Mouse (Mus musculus): ENCODE measurements around the gene Ssc5d.

Gene Ssc5d

DNA sequence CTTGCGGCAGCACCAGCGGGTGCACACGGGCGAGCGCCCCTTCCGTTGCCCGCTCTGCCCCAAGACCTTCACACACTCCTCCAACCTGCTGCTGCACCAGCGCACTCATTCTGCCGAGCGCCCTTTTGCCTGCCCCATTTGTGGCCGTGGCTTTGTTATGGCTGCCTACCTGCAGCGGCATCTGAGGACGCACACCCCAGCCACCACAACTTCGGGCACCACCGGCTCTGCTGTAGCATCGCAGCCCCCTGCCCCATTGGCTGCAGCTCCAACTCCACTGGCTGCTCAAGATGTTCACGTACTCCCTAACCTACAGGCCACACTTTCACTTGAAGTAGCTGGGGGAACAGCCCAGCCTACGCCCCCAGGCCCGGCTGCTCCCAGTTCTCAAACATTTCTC, 5.1 kb upstream of the Ssc5d start:
- no peak for DNase-seq

DNA sequence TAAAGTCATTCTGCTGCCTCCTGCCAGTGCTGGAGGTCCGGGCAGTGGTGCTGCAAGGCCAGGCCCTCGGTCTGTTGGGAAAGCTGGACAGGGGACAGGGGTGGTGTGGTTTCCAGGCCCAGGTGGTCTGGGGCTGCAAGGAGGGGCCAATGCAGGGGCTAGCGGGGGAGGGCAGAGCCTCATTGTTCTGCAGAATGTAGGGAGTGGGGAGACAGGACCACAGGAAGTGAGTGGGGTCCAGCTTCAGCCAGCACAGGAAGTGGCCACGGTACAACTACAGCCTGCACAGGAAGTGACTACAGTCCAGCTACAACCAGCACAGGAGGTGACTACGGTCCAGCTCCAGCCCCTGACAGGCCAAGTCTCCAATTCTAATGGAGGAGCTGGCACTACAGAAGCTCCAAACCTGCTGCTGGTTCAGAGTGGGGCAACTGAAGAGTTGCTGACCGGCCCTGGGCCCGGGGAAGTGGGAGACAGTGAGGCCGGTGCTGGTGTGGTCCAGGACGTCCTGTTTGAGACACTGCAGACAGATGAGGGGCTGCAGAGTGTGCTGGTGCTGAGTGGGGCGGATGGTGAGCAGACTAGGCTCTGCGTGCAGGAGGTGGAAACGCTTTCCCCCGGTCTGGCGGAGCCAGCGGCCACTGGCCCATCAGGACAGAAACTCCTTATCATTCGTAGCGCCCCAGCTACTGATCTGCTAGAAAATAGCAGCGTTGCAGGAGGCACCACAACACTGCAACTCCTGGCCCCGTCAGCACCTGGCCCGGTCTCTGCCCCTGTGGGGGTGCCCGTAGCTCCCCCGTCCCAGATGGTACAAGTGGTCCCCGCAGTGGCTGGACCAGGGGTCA, 4.4 kb upstream of the Ssc5d start:
- no peak for DNase-seq

DNA sequence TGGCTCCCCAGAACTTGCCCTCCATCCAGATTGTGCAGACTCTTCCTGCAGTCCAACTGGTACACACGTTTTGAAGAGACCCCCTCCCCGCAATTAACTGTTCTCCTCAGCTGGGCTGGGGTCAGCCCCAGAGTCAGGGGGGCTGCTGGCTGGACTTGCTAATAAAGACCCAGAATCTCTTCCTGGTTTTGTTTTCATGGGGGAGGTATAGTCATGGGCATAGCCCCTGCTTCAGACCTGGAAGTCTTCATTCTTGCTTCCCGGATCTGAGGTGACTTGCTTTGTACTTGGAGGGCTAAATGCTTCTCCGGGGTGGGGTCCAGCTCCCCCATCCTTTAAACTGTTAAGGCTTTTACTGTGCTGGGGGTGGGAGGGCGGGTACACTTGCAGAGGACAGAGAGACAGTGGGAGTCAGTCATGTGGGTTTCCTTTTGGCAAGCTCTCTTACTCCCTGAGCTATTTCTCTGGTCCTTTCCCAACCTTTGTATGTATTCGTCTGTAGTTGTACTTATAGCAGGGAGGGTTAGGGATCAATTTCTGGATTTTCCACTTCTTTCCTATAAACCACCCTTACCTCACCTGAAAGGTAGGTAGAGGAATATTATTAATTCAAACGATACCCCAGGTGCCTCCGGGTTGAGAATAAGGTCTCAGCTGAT, 3.6 kb upstream of the Ssc5d start, which contains the start of gene Nat14:
Nat14 (plus strand) TSS at position 205 of the 659 bp plus-strand sequence.
- no peak for DNase-seq

DNA sequence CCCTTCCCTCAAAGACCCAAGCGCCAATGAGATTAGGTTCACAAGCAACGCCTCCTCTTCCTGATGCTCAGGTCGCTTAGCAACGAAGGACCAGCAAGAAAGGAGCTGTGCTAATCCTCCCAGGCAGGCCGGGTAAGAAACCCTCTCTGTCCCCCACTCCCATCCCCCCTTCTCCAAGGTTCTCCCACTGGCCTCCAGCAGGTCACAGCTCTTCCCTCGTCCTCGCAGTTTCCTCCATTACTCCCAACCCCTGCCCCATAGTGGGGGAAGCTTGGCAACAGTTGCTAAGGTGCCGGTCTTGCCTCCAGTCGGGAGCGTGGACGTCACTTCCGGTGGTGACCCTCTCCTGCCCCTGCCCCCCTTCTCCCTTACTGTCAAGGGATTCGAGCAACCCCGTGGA, 3.1 kb upstream of the Ssc5d start:
- DNase-seq, result peak; percentile 86

- peak; percentile 90 for DNase-seq
Measured at GRCm38 (mm10) chr7:4922931-4923565, 2.5 kb upstream of the Ssc5d start.

- peak; percentile 67 for DNase-seq
Measured at GRCm38 (mm10) chr7:4923586-4924364, 1.8 kb upstream of the Ssc5d start.

GRCm38 (mm10) chr7:4924483-4924882, 1.1 kb upstream of the Ssc5d start:
- DNase-seq, result no peak

- no peak for DNase-seq
Measured at GRCm38 (mm10) chr7:4924891-4925301, 689 bp upstream of the Ssc5d start.

DNA sequence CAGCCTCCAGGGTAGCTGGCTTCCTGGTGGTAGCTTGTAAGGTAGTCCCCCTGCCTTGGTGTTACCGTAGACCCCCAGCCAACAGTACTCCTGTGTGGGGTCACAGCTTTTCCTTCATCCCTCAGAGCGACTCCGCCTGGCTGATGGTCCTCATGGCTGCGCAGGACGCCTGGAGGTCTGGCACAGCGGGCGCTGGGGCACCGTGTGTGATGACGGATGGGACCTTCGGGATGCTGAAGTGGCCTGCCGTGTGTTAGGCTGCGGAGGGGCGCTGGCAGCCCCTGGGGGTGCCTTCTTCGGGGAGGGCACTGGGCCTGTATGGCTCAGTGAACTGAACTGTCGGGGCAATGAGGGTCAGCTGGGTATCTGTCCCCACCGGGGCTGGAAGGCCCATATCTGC, 1.3 kb downstream of the Ssc5d start:
- DNase-seq, result no peak

DNA sequence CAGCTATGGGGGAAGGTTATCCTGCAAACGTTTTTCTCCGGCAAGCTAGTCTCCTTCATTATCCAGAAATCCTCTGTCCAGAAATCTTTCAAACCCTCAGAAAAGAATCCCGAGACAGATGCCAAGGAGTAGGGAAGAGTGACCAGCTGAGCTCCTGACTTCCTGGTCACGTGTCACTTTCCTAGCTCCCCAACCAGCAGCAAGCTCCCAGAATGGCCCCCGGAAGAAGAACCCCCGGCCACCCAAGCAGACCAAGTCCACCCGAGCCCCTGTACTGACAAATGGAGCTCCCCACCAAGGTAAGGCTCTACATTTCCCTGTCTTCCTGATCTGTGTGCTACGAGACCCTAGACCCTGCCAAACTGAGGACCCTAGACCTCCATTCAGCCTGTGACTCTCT, 2.1 kb downstream of the Ssc5d start:
- no peak for DNase-seq

GRCm38 (mm10) chr7:4928323-4928722, 2.7 kb downstream of the Ssc5d start:
- DNase-seq, result no peak

DNA sequence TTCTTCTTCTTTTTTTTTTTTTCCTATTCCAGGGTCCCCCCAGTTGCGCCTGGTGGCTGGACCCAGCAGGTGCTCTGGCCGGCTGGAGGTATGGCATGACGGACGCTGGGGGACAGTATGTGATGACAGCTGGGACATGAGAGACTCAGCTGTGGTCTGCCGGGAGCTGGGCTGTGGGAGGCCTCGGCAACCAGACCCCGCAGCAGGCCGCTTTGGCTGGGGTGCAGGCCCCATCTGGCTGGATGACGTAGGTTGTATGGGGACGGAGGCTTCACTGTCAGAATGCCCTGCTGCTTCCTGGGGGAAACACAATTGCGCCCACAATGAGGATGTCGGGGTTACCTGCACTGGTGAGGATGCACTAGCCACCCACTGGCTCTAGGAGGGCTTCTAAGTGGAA, 7.5 kb downstream of the Ssc5d start:
- DNase-seq, result no peak

DNA sequence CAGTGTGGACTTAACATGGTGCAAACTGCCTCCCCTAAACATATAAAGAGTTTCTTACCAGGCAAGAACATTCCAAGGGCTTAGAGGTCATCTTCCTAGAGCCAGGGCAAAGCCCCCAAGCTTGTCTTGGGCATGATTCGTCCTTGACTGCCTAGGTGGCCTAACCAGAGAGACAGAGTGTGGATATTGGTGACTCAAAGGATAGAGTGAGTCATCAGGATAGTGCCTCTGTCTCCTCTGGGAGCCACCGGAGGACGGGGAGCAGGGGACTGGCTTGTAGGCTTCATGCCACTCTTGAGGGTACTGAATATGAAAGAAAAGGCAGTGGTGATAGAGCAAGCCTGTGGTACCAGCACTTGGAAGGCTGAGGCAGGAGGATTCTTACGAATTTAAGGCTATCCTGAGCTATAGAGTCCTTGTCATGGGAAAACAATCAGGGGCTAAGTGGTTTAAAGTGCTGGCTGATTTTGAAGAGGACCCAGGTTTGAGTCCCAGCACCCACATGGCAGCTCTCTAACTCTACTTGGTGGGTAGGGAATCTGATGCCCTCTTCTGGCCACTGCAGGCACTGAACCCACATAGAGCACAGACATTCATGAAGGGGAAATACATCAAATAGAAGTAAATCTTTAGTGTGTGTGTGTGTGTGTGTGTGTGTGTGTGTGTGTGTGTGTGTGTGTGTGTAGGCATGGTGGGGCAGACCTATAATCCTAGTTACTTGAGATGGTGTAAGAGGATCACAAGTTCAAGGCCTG, 8.8 kb downstream of the Ssc5d start:
- no peak for DNase-seq

DNA sequence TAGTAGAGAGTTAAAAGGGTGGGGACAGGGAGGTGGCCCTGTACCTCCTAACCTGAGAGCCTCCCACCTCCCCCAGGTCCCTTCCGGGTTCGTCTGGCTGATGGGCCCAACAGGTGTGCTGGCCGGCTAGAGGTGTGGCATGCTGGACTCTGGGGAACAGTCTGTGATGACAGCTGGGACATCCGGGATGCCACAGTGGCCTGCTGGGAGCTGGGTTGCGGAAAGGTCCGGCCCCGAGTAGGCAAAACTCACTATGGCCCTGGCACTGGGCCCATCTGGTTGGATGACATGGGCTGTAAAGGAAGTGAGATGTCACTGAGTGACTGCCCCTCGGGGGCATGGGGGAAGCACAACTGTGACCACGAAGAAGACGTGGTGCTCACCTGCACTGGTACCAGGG, 11.2 kb downstream of the Ssc5d start:
- DNase-seq, result no peak

DNA sequence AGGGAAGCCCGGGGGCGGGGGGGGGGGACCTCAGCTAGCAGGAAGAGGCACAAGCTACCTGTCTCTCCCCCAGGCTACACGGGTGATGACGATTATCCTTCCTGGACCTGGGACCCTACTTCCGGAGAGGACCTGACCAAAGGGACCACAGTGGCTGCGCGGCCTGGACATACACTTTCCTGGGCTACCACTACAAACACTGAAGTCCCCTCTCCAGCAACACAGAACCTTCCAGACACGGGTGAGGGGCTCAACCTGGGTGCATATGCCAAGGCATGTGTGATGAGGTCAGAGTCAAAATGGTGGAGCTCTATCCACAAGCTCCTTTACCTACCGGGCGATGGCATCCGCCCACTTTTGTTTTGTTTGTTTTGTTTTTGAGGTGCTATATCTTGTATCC, 11.8 kb downstream of the Ssc5d start:
- DNase-seq, result no peak

DNA sequence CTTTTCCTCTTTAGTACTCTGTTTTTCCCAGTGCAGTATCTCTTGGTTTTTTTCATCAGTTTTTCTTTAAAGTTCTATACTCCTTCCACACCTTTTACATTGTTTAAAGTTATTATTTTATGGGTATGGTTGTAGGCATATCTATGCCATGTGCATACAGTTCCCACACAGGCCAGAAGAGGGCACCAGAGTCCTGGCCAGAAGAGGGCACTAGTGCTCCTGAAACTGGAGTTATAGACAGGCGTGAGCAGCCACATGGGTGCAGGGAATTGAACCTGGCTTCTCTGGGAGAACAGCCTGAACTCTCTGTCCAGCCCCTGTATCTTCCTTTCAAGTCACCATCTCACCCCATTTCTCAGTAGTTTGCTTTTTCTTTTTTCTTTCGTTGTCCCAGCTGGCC, 12.9 kb downstream of the Ssc5d start:
- DNase-seq, result peak; percentile 74

DNA sequence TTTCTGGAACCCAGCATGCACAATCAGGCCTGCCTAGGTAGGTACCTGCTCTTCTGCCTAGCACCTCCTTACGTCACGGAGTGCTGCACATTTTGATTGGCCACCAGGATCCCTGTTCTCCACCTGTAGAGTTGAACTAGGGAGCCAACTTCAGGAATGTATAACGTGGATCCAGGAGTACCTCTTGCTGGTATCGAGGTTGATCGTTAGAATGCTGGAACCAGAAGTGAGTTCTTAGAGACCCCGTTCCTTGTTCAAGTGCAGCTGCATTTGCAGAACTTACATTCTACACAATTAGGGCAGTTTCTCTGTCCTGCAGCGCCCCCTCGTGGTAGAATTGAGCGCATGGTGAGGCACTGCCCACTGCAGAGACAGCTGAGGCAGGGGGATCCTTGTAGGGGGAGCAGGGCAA, 14.5 kb downstream of the Ssc5d start:
- peak; percentile 81 for DNase-seq

DNA sequence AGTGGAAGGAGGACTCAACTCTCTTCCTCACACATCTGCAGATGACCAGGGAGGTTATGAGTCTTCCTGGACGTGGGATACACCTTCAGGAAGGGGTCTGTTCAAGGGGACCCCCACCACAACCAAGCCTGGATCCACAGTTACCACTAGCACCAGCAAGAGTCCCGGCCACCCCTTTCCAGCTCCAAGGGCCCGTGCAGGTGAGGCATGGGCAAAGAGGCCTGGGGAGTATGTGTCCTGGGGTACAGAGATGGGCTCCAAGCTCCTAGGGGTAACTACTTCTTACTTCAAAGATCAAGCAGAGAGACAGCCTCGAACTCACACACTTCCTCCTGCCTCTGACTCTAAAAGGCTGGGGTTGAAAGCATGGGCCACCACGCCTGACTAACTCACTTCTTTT, 17.1 kb downstream of the Ssc5d start:
- DNase-seq, result no peak

- DNase-seq, result peak; percentile 86
Measured at GRCm38 (mm10) chr7:4943223-4943815, 17.7 kb downstream of the Ssc5d start.

GRCm38 (mm10) chr7:4947855-4948254, 22.3 kb downstream of the Ssc5d start:
- no peak for DNase-seq

- no peak for DNase-seq
Measured at GRCm38 (mm10) chr7:4948386-4948785, 22.8 kb downstream of the Ssc5d start.
